Mouse (Mus musculus): ENCODE measurements around the gene 4930467E23Rik. TPM values are rescaled to one million over a fixed set of nuclear protein-coding genes. Genes with fewer than 3 reads are reported as not detected.
"Not testable (repeated sequence)": the region's sequence is repeated elsewhere in the genome, so short reads cannot be mapped to it uniquely, and the experiment has no call there.

Gene 4930467E23Rik
- total RNA-seq, 2 experiments from 2014 or later = not detected

DNA sequence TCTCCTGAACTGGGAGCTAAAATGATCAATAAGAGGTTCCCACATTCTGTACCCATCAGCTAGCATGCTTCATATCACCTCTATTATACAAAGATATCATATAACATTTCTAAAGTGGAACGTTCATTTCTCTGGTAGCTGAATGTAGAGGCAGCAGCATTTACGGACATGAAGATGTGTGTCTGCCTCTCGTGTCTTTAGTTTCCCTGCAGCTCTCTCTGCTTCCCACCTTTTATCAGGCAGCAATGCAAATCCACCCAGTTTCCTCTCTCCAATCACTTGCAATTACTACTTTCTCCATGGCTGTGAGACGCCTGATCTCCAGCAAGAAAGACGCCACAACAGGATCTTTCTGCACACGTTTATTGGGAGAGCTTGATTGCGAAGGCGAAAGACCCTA, 49.5 kb downstream of the 4930467E23Rik start:
- intact Hi-C loops (cut with DNase I); DNase-seq: not testable (repeated sequence)

GRCm38 (mm10) chr8:19780212-19780611, 50.8 kb downstream of the 4930467E23Rik start:
- intact Hi-C loops (cut with DNase I); DNase-seq: not testable (repeated sequence)

DNA sequence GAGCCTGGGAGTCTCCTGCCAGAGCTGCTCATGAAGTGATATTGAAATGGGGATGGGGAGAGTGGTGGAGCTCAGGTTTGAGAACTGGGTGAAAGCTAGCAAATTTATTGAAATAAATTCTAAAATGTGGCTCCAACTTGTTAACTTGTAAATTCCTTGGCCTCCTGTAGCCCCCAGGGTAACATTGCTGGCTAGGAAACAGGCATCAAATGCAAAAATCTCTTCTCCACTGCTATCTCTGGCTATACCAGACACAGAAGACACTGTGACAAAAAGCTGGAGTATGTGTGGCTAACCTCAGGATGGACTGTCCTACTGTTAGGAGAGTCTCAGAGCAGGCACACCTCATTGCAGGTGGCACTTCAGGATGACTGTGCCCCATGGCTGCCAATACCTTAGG, 51.3 kb downstream of the 4930467E23Rik start:
- DNase-seq; intact Hi-C loops (cut with DNase I): not testable (repeated sequence)

DNA sequence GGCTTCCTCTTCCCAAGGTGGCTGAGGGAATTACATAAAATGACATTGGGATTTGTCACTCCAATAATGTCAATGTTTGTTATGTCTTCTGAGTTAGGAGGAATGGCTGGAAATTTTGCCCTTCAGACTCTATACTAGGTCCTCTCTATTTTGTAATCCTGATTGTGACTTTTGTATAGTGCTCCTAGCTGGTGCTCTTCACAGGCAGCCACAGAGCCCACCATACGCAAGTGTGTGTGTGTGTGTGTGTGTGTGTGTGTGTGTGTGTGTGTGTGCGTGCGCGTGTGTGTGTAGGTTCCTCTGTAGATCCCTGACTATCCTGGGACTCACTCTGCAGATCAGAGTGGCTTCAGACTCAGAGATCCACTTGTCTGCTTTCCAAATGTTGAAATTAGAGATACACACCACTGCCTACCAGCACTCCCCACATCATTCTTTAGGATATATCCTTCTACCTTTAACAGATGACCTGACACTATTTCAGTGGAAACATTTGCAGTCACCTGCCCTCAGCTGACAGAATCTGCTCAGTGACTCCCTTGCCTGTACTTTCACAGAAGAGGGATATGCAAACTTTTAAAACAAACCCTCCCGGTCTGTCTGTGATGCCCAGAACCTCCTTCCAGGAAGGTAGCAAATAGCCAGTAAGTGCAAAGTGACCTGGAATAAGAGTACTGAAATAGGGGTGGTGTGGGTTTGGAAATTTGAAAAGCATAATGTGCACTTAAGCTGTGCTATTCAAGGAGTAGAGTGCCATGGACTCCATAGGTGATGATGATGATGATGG, 52.1 kb downstream of the 4930467E23Rik start:
- intact Hi-C loops (cut with DNase I); DNase-seq: not testable (repeated sequence)

- intact Hi-C loops (cut with DNase I); DNase-seq: not testable (repeated sequence)
These were observed 53.4 kb downstream of the 4930467E23Rik start for GRCm38 (mm10) chr8:19782736-19783135.

DNA sequence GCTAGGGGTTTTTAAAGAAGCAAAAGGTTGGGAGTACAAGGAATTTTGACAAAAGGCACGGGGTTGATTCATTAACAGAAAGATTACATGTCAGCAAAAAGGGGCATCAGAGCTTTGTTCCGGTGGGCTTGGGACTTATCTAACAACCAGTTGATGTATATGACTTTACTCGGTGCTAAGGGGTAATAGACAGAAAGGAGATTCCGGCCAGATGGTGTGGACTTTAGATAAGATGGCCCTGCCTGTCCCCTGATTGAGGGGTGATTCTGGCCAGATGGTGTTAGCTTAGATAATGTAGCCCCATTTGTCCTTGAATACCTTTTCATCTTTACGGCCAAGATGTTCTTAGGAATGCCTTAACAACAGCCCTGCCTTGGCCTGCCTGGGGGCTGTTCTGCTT, 54.5 kb downstream of the 4930467E23Rik start:
- DNase-seq; intact Hi-C loops (cut with DNase I): not testable (repeated sequence)

- intact Hi-C loops (cut with DNase I) = not testable (repeated sequence)
- DNase-seq = peak; percentile 98
These were observed 55.4 kb downstream of the 4930467E23Rik start for GRCm38 (mm10) chr8:19784554-19785364.

GRCm38 (mm10) chr8:19792696-19793095, 63.3 kb downstream of the 4930467E23Rik start:
- DNase-seq; intact Hi-C loops (cut with DNase I): not testable (repeated sequence)

Other genes with a start within 250 kb of the 4930467E23Rik start
- gene Defb7, start 234.5 kb upstream of the 4930467E23Rik start, total RNA-seq (2021) = not detected
- gene Gm31371, start 173.8 kb downstream of the 4930467E23Rik start, total RNA-seq (2021) = under 1 TPM in 1 of 2 experiments, not detected in 1; 0.30 TPM